Mouse (Mus musculus) cerebellum, postnatal 10 days (tissue): ENCODE measurements around the gene Lrrc25.
A peak's percentile ranks its signal among the peaks of the same experiment; 100 is the strongest.

Experiments
- DNase-seq, 2 experiments: peaks; one replicate each; pipeline ENCODE4 v3.0.0; 2021; ENCODE audit warnings: mixed read lengths in 2 of 2

Gene Lrrc25

GRCm38 (mm10) chr8:70617985-70618384, 2.0 kb downstream of the Lrrc25 start:
- peak in 1 of 2 experiments; percentile 5 for DNase-seq

GRCm38 (mm10) chr8:70618888-70619334, 3.0 kb downstream of the Lrrc25 start:
- peak in 1 of 2 experiments; percentile 22 for DNase-seq

- DNase-seq: no peak
Observed at GRCm38 (mm10) chr8:70622220-70622619, 6.3 kb downstream of the Lrrc25 start.

- peak; percentile 60 to 70 for DNase-seq
Observed at GRCm38 (mm10) chr8:70625104-70625503, 9.1 kb downstream of the Lrrc25 start.

- DNase-seq: no peak
Observed at GRCm38 (mm10) chr8:70627041-70627440, 11.1 kb downstream of the Lrrc25 start.

- no peak for DNase-seq
Observed at GRCm38 (mm10) chr8:70628986-70629490, 13.1 kb downstream of the Lrrc25 start.

- peak; percentile 89 for DNase-seq
Observed at GRCm38 (mm10) chr8:70629574-70630531, 13.9 kb downstream of the Lrrc25 start.

GRCm38 (mm10) chr8:70630532-70631381, 14.8 kb downstream of the Lrrc25 start:
- peak in 1 of 2 experiments; percentile 26 for DNase-seq

GRCm38 (mm10) chr8:70631436-70631835, 15.5 kb downstream of the Lrrc25 start:
- DNase-seq: peak; percentile 28 to 37

- DNase-seq: no peak
Observed at GRCm38 (mm10) chr8:70632346-70632892, 16.5 kb downstream of the Lrrc25 start, which contains the start of gene Gdf15. Gene Gdf15, minus strand, starts transcription at chr8:70632456.

GRCm38 (mm10) chr8:70634066-70634465, 18.1 kb downstream of the Lrrc25 start:
- peak; percentile 41 to 51 for DNase-seq

- no peak for DNase-seq
Observed at GRCm38 (mm10) chr8:70635527-70635926, 19.6 kb downstream of the Lrrc25 start.

- no peak for DNase-seq
Observed at GRCm38 (mm10) chr8:70636838-70637237, 20.9 kb downstream of the Lrrc25 start.

- DNase-seq: no peak
Observed at GRCm38 (mm10) chr8:70638752-70639151, 22.8 kb downstream of the Lrrc25 start.

- DNase-seq: no peak
Observed at GRCm38 (mm10) chr8:70643019-70643418, 27.1 kb downstream of the Lrrc25 start.

- DNase-seq: peak in 1 of 2 experiments; percentile 49
Observed at GRCm38 (mm10) chr8:70644065-70644464, 28.1 kb downstream of the Lrrc25 start.

GRCm38 (mm10) chr8:70645501-70646224, 29.7 kb downstream of the Lrrc25 start:
- DNase-seq: no peak

GRCm38 (mm10) chr8:70646369-70646768, 30.4 kb downstream of the Lrrc25 start:
- DNase-seq: no peak

GRCm38 (mm10) chr8:70646775-70647174, 30.8 kb downstream of the Lrrc25 start:
- DNase-seq: no peak

- no peak for DNase-seq
Observed at GRCm38 (mm10) chr8:70647343-70648163, 31.6 kb downstream of the Lrrc25 start.

GRCm38 (mm10) chr8:70648164-70648442, 32.1 kb downstream of the Lrrc25 start:
- DNase-seq: no peak
